Mouse (Mus musculus): ENCODE measurements around the gene Trp53i13. TPM values are rescaled to one million over a fixed set of nuclear protein-coding genes. Genes with fewer than 3 reads are reported as not detected.

Gene Trp53i13
- polyA plus RNA-seq, 1 experiment from 2014 or later = 55.2 TPM

GRCm38 (mm10) chr11:77467157-77467556 is 48.6 kb downstream of the Trp53i13 start:
- H3K4me1 ChIP-seq = peaks cover 13% of the 10 kb centered on the region
- H3K27ac ChIP-seq = no peak overlapping the region
- peak overlapping the region; percentile 37 for H3K4me2 ChIP-seq
- H3K9ac ChIP-seq = no peak overlapping the region
- H3K9me3 ChIP-seq = no peaks in the 10 kb centered on the region
- ATAC-seq (ENCODE audit: insufficient number of reproducible peaks, insufficient read depth, low FRiP score, low TSS enrichment, low read depth) = no peak
- peak overlapping the region; percentile 12; the same call in 1 of the 2 replicates for H3K4me3 ChIP-seq
- peaks cover 18% of the 10 kb centered on the region for H3K36me3 ChIP-seq
- peaks cover 75% of the 10 kb centered on the region for H3K27me3 ChIP-seq
- 2% methylated on average over 25 of the region's 25 CpGs for WGBS

DNA sequence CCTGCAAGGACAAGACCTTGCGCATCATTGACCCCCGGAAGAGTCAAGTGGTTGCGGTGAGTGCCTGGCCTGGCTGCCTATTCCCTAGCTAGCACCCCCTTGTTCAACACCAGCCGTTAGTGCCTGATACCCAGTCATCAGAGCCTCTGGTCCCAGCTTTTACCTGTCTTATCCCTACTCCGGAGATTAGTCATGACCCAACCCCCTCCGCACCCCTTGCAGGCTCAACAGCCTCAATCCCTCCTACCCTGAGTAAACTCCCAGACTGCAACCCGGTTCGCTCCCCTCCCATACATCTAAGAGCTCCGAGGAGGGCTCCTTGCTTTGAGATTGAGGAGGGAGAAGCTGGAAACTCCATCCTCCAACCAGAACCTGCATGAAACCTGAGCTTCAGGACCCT is 49.2 kb downstream of the Trp53i13 start:
- Histone ChIP-seq H3K27me3 (peaks cover 82% of the 10 kb centered on the region), H3K4me1 (peaks cover 17% of the 10 kb centered on the region), H3K9me3 (no peaks in the 10 kb centered on the region), H3K4me3 (no peak overlapping the region), H3K9ac (no peak overlapping the region), H3K4me2 (peak overlapping the region; percentile 37; the same call in 1 of the 2 replicates), H3K36me3 (peaks cover 12% of the 10 kb centered on the region), H3K27ac (no peak overlapping the region)
- 29% methylated on average over 9 of the region's 9 CpGs for WGBS
- ATAC-seq (ENCODE audit: insufficient number of reproducible peaks, insufficient read depth, low FRiP score, low TSS enrichment, low read depth) = no peak

DNA sequence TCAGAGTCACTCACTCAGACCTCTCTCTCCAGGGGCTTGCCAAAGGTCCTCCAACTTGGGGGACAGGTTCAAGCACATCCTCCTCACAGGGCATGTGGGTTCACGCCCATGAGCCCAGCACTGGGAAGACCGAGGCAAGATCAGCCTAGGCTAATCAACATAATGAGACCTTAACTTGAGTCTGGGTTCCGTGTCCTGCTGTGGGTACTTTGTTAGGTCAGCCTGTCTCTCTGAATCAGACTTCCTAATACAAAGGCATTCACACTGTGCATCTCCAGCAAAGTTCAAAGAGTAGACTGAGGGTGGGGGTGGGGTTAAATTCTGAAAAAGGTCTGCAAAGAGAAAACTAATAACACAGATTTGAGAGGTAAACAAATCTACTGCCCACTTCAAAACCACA is 50.7 kb downstream of the Trp53i13 start:
- WGBS = 47% methylated on average over 3 of the region's 3 CpGs
- no peak overlapping the region for H3K4me2 ChIP-seq
- no peaks in the 10 kb centered on the region for H3K36me3 ChIP-seq
- H3K27ac ChIP-seq = no peak overlapping the region
- no peak for ATAC-seq (ENCODE audit: insufficient number of reproducible peaks, insufficient read depth, low FRiP score, low TSS enrichment, low read depth)
- H3K9me3 ChIP-seq = no peaks in the 10 kb centered on the region
- no peak overlapping the region for H3K9ac ChIP-seq
- H3K4me3 ChIP-seq = no peak overlapping the region
- H3K27me3 ChIP-seq = peaks cover 93% of the 10 kb centered on the region
- peaks cover 14% of the 10 kb centered on the region for H3K4me1 ChIP-seq

DNA sequence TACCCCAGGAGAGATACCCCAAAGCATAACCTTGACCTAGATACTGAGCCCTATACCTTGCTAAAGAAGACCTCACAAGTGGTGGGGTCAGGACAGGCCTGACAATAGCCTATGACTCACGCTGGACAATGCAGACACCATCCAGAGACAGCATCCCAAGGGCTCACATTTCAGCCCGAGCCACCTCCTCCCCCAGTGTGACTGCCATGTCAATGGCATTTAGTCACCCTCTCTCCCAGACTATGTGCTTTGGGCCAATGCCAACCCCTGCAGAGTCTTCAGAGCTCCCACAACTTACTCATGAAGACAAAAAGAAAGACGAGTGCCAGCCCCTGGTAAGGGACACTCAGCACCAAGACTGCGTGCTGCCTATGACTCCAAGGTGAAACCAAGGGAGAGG is 51.1 kb downstream of the Trp53i13 start:
- H3K27me3 ChIP-seq = peaks cover 93% of the 10 kb centered on the region
- H3K4me1 ChIP-seq = peaks cover 14% of the 10 kb centered on the region
- H3K4me3 ChIP-seq = no peak overlapping the region
- H3K36me3 ChIP-seq = no peaks in the 10 kb centered on the region
- no peak for ATAC-seq (ENCODE audit: insufficient number of reproducible peaks, insufficient read depth, low FRiP score, low TSS enrichment, low read depth)
- H3K4me2 ChIP-seq = no peak overlapping the region
- no peak overlapping the region for H3K9ac ChIP-seq
- WGBS = 49% methylated on average over 4 of the region's 4 CpGs
- no peaks in the 10 kb centered on the region for H3K9me3 ChIP-seq
- H3K27ac ChIP-seq = no peak overlapping the region

GRCm38 (mm10) chr11:77463786-77464185 is 52.0 kb downstream of the Trp53i13 start:
- no peaks in the 10 kb centered on the region for H3K9me3 ChIP-seq
- H3K36me3 ChIP-seq = no peaks in the 10 kb centered on the region
- no peak for ATAC-seq (ENCODE audit: insufficient number of reproducible peaks, insufficient read depth, low FRiP score, low TSS enrichment, low read depth)
- H3K4me1 ChIP-seq = peaks cover 14% of the 10 kb centered on the region
- WGBS = 72% methylated on average over 10 of the region's 10 CpGs
- no peak overlapping the region for H3K4me3 ChIP-seq
- no peak overlapping the region for H3K4me2 ChIP-seq
- no peak overlapping the region for H3K9ac ChIP-seq
- no peak overlapping the region for H3K27ac ChIP-seq
- H3K27me3 ChIP-seq = peaks cover 90% of the 10 kb centered on the region

- Histone ChIP-seq H3K4me1 (peaks cover 13% of the 10 kb centered on the region), H3K4me3 (peak overlapping the region; percentile 59), H3K9ac (peak overlapping the region; percentile 66; the same call in 1 of the 2 replicates), H3K27ac (no peak overlapping the region), H3K27me3 (peaks cover 83% of the 10 kb centered on the region), H3K9me3 (no peaks in the 10 kb centered on the region), H3K4me2 (peak overlapping the region; percentile 100), H3K36me3 (no peaks in the 10 kb centered on the region)
- ATAC-seq (ENCODE audit: insufficient number of reproducible peaks, insufficient read depth, low FRiP score, low TSS enrichment, low read depth) = no peak
- WGBS = 39% methylated on average over 8 of the region's 8 CpGs
Measured at GRCm38 (mm10) chr11:77463101-77463445, 52.7 kb downstream of the Trp53i13 start.

GRCm38 (mm10) chr11:77462283-77463100 is 53.3 kb downstream of the Trp53i13 start, which contains the start of gene Coro6:
TSS of gene Coro6 (plus strand) at chr11:77462411.
- Histone ChIP-seq H3K9ac (peak within 1 kb of the TSS; percentile 66), H3K27me3 (peaks cover 77% of the 10 kb centered on the region), H3K4me2 (peak within 1 kb of the TSS; percentile 100), H3K9me3 (no peaks in the 10 kb centered on the region), H3K27ac (no peak within 1 kb of the TSS), H3K4me3 (peak within 1 kb of the TSS; percentile 59), H3K4me1 (peaks cover 7% of the 10 kb centered on the region), H3K36me3 (no peaks in the 10 kb centered on the region)
- under 1% methylated on average over 66 of the region's 73 CpGs for WGBS
- ATAC-seq (ENCODE audit: insufficient number of reproducible peaks, insufficient read depth, low FRiP score, low TSS enrichment, low read depth) = no peak; the same call in 1 of the 2 replicates

DNA sequence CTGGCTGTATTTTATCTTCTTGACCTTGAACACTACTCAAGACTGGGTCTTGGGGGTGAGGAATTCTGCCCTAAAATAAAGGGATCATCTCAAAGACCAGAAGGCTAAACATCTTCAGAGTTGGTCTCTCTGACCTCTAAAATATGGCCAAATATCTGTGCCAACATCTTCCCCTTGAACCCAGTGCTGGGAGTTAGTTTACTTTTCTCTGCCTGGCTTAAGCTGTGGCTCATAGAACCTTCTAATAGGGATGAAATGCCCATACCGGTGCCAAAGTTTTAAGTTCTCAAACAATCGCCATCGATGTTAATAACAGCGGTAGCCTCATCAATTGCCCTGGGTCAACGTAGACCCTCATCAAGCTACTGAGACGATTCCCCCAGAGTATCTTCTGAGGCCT is 53.9 kb downstream of the Trp53i13 start:
- H3K4me2 ChIP-seq = peak overlapping the region; percentile 100
- ATAC-seq (ENCODE audit: insufficient number of reproducible peaks, insufficient read depth, low FRiP score, low TSS enrichment, low read depth) = no peak
- no peaks in the 10 kb centered on the region for H3K9me3 ChIP-seq
- H3K9ac ChIP-seq = peak overlapping the region; percentile 66
- 2% methylated on average over 6 of the region's 6 CpGs for WGBS
- H3K27ac ChIP-seq = no peak overlapping the region
- H3K36me3 ChIP-seq = no peaks in the 10 kb centered on the region
- H3K4me1 ChIP-seq = 0 out of 2 replicates have a peak, but pooled peaks cover 7% of the 10 kb centered on the region
- H3K4me3 ChIP-seq = peak overlapping the region; percentile 59
- peaks cover 71% of the 10 kb centered on the region for H3K27me3 ChIP-seq

Other genes starting within 250 kb of the Trp53i13 start
- 0.10 and 0.40 TPM in 2 replicates for gene Coro6, start 53.6 kb downstream of the Trp53i13 start, polyA plus RNA-seq (2015; fragmentation: Nextera tagmentation; extraction: Ambion mirVana)
- 8.5 and 10.4 TPM in 2 replicates for gene Ankrd13b, start 26.3 kb downstream of the Trp53i13 start, polyA plus RNA-seq (2015; fragmentation: Nextera tagmentation; extraction: Ambion mirVana)
- 10.8 and 11.1 TPM in 2 replicates for gene Git1, start 22.4 kb downstream of the Trp53i13 start, polyA plus RNA-seq (2015; fragmentation: Nextera tagmentation; extraction: Ambion mirVana)
- gene Abhd15, start 859 bp downstream of the Trp53i13 start, polyA plus RNA-seq (2015; fragmentation: Nextera tagmentation; extraction: Ambion mirVana) = 2.0 and 2.2 TPM in 2 replicates
- not detected in 2 replicates for gene Gm10392, start 3.2 kb upstream of the Trp53i13 start, polyA plus RNA-seq (2015; fragmentation: Nextera tagmentation; extraction: Ambion mirVana)
- 14.3 and 15.2 TPM in 2 replicates for gene Taok1, start 91.8 kb upstream of the Trp53i13 start, polyA plus RNA-seq (2015; fragmentation: Nextera tagmentation; extraction: Ambion mirVana)
- gene Nufip2, start 170.2 kb upstream of the Trp53i13 start, polyA plus RNA-seq (2015; fragmentation: Nextera tagmentation; extraction: Ambion mirVana) = 5.2 and 5.9 TPM in 2 replicates
- gene Cryba1, start 209.3 kb upstream of the Trp53i13 start, polyA plus RNA-seq (2015; fragmentation: Nextera tagmentation; extraction: Ambion mirVana) = 1.1 TPM in 1 of 2 replicates, not detected in the other
- gene Myo18a, start 247.3 kb upstream of the Trp53i13 start, polyA plus RNA-seq (2015; fragmentation: Nextera tagmentation; extraction: Ambion mirVana) = 28.4 and 34.0 TPM in 2 replicates

All from embryonic facial prominence, embryonic 13.5 days (tissue).